Mouse (Mus musculus) fibroblast of lung, adult 2 months (primary cell): ENCODE data around the gene Dnah7a.
"Not testable (repeated sequence)": the region's sequence is repeated elsewhere in the genome, so short reads cannot be mapped to it uniquely, and the experiment has no call there.

Experiments used
- DNase-seq: peaks from one replicate; pipeline ENCODE4 v3.0.0-alpha.2; 2011; ENCODE audit warnings: low read depth

The Dnah7a gene

GRCm38 (mm10) chr1:53384085-53384688, 322.4 kb downstream of the Dnah7a start:
- DNase-seq = no peak

GRCm38 (mm10) chr1:53377731-53378130, 328.9 kb downstream of the Dnah7a start:
- DNase-seq = no peak

- DNase-seq = not testable (repeated sequence)
These were observed 330.6 kb downstream of the Dnah7a start for GRCm38 (mm10) chr1:53375965-53376364.

GRCm38 (mm10) chr1:53358988-53359387, 347.6 kb downstream of the Dnah7a start:
- no peak for DNase-seq

GRCm38 (mm10) chr1:53352327-53353261, 354.0 kb downstream of the Dnah7a start, which contains the start of the genes Asdurf, Gm28551 and Asnsd1:
TSS of gene Asdurf (minus strand) at chr1:53352619.
TSS of gene Gm28551 (minus strand) at chr1:53352667.
TSS of gene Asnsd1 (minus strand) at chr1:53352752.
- peak; percentile 94 for DNase-seq
